Comparison of ENCODE assay signal across 26 mouse cellular contexts in genomic region chr5:73280567-73280850, GRCm38 (mm10). TPM values are rescaled to one million over a fixed set of nuclear protein-coding genes. Genes with fewer than 3 reads are reported as not detected.
A peak's percentile ranks its signal among the peaks of the same experiment; 100 is the strongest.
DNase-seq lines count a peak whose midpoint lies in the region; ATAC-seq and TF ChIP-seq lines count a peak whose summit lies in the region.
"Had no signal": no experiment of that assay in that cellular context is flagged by ENCODE, and none has a peak within 500 bp of the region (broad histone marks: within the 10 kb centered on the region; RNA-seq: fewer than 3 reads in every experiment).

No protein-coding gene starts in this region.

- no peak overlapping the region for H3K9ac ChIP-seq in heart, embryonic 14.5 days (ENCODE audit: low read length)
- H3K9ac ChIP-seq in heart, embryonic 15.5 days = no peak overlapping the region
- H3K9ac ChIP-seq: forebrain, postnatal 0 days; limb, embryonic 15.5 days; liver, embryonic 15.5 days; lung, embryonic 15.5 days; neural tube, embryonic 13.5 days had no signal

- no peak for TF ChIP-seq POLR2A in myocyte (IDR thresholded peaks at IDR 0.05; ENCODE audit: insufficient read length, low read depth)

- H3K4me3 ChIP-seq in heart, embryonic 14.5 days (ENCODE audit: control insufficient read depth in 1 of 2, insufficient read depth in 1 of 2, low read depth in 1 of 2, low read length in 2 of 2) = no peak overlapping the region
- H3K4me3 ChIP-seq in heart, embryonic 15.5 days = no peak overlapping the region
- no peak overlapping the region for H3K4me3 ChIP-seq in myocyte
- H3K4me3 ChIP-seq: embryonic facial prominence, embryonic 10.5 days; forebrain, embryonic 10.5 days; hindbrain, embryonic 10.5 days; limb, embryonic 15.5 days; liver, embryonic 15.5 days; lung, embryonic 15.5 days; megakaryocyte, embryonic 14.5 days; neural tube, embryonic 13.5 days had no signal

- H3K36me3 ChIP-seq in heart, embryonic 14.5 days (ENCODE audit: control insufficient read depth, insufficient read depth, low read length) = no peaks in the 10 kb centered on the region
- H3K36me3 ChIP-seq in heart, embryonic 15.5 days = no peaks in the 10 kb centered on the region
- H3K36me3 ChIP-seq in myocyte (ENCODE audit: control insufficient read depth, insufficient read depth) = no peaks in the 10 kb centered on the region
- H3K36me3 ChIP-seq: embryonic facial prominence, embryonic 10.5 days; forebrain, embryonic 10.5 days; hindbrain, embryonic 10.5 days; limb, embryonic 15.5 days; liver, embryonic 15.5 days; lung, embryonic 15.5 days; neural tube, embryonic 13.5 days had no signal

- H3K9me3 ChIP-seq in heart, embryonic 14.5 days (ENCODE audit: control insufficient read depth, low read length) = no peaks in the 10 kb centered on the region
- no peaks in the 10 kb centered on the region for H3K9me3 ChIP-seq in heart, embryonic 15.5 days (replicated peaks)
- H3K9me3 ChIP-seq: embryonic facial prominence, embryonic 10.5 days; forebrain, embryonic 10.5 days; hindbrain, embryonic 10.5 days; limb, embryonic 15.5 days; liver, embryonic 15.5 days; lung, embryonic 15.5 days; neural tube, embryonic 13.5 days had no signal

- no peaks in the 10 kb centered on the region for H3K27me3 ChIP-seq in heart, embryonic 14.5 days (ENCODE audit: control insufficient read depth, insufficient read depth, low read length)
- H3K27me3 ChIP-seq in heart, embryonic 15.5 days = no peaks in the 10 kb centered on the region
- H3K27me3 ChIP-seq in myocyte (ENCODE audit: control insufficient read depth, insufficient read depth, insufficient read length) = no peaks in the 10 kb centered on the region
- H3K27me3 ChIP-seq: limb, embryonic 15.5 days; liver, embryonic 15.5 days; lung, embryonic 15.5 days; neural tube, embryonic 13.5 days had no signal

- 60% methylated on average over 4 of the region's 4 CpGs for WGBS in heart, embryonic 14.5 days
- WGBS in heart, embryonic 15.5 days = 61% methylated on average over 4 of the region's 4 CpGs

- no peaks in the 10 kb centered on the region for H3K79me2 ChIP-seq in myocyte (ENCODE audit: control insufficient read depth, insufficient read depth)

- no peak overlapping the region for H3K4me2 ChIP-seq in heart, embryonic 14.5 days (ENCODE audit: low read length)
- no peak overlapping the region for H3K4me2 ChIP-seq in heart, embryonic 15.5 days
- peak overlapping the region; percentile 50 for H3K4me2 ChIP-seq in myocyte (ENCODE audit: low read depth)
- H3K4me2 ChIP-seq: limb, embryonic 15.5 days; liver, embryonic 15.5 days; lung, embryonic 15.5 days; neural tube, embryonic 13.5 days had no signal

- peaks cover 9 to 23% of the 10 kb centered on the region in 2 experiments for H3K4me1 ChIP-seq in heart, embryonic 14.5 days (ENCODE audit: control insufficient read depth in 2 of 2, insufficient read depth in 2 of 2, low read length in 2 of 2)
- H3K4me1 ChIP-seq in heart, embryonic 15.5 days (replicated peaks) = peaks cover 18% of the 10 kb centered on the region

- H3K27ac ChIP-seq in heart, embryonic 14.5 days (replicated peaks in 1 of 2; ENCODE audit: control insufficient read depth in 1 of 2, insufficient read depth in 1 of 2, low read depth in 2 of 2, low read length in 2 of 2) = peak overlapping the region; percentile 40 to 70; a peak in 3 of 4 replicates
- H3K27ac ChIP-seq in heart, embryonic 15.5 days = peak overlapping the region; percentile 69
- H3K27ac ChIP-seq: liver, embryonic 15.5 days; lung, embryonic 15.5 days; neural tube, embryonic 13.5 days had no signal

- DNase-seq in heart, adult 11 months = peak; percentile 64
- no peak for DNase-seq in heart, adult 9 months (ENCODE audit: low spot score in 2 of 2)
- DNase-seq in heart, postnatal 4 days = no peak
- no peak for DNase-seq in right cerebral cortex, postnatal 36 days (ENCODE audit: low spot score in 2 of 2)
- no peak for DNase-seq in thymus, adult 18-20 months
- DNase-seq: adrenal gland, postnatal 36 days; cerebellum, adult 9-10 months; forebrain, postnatal 0 days; gastrocnemius, postnatal 36 days; kidney, adult 11 months; left cerebral cortex, postnatal 4 days; lung, postnatal 36 days; retina, postnatal 1 day; right cerebral cortex, postnatal 25 days had no signal

- ATAC-seq in heart, embryonic 14.5 days (ENCODE audit: insufficient number of reproducible peaks, insufficient read depth, low FRiP score, low read depth) = no peak
- no peak for ATAC-seq in heart, embryonic 15.5 days (replicated peaks; ENCODE audit: insufficient number of reproducible peaks, insufficient read depth, low FRiP score, low read depth)
- ATAC-seq: forebrain, postnatal 0 days; hindbrain, embryonic 16.5 days had no signal

- H3ac ChIP-seq in myocyte (ENCODE audit: control insufficient read depth, insufficient read length) = no peak overlapping the region

TF ChIP-seq in myocyte, 11 proteins besides CTCF, POLR2A, EP300 and RAD21:
- no peak for TF ChIP-seq MYOD1 (IDR thresholded peaks at IDR 0.05; ENCODE audit: control insufficient read depth in 1 of 3, insufficient read length in 2 of 3, low read depth in 2 of 3)
- TF ChIP-seq REST (IDR thresholded peaks at IDR 0.05; ENCODE audit: insufficient read depth, insufficient read length) = no peak
- no peak for TF ChIP-seq TCF3 (IDR thresholded peaks at IDR 0.05; ENCODE audit: insufficient read length, low read depth)
- no peak for TF ChIP-seq USF1 (IDR thresholded peaks at IDR 0.05; ENCODE audit: low read depth)
- TF ChIP-seq E2F4 (IDR thresholded peaks at IDR 0.05; ENCODE audit: insufficient read depth) = no peak
- no peak for TF ChIP-seq CEBPB (IDR thresholded peaks at IDR 0.05; ENCODE audit: insufficient read depth, poor library complexity, severe bottlenecking)
- no peak for TF ChIP-seq POLR2AphosphoS2 (IDR thresholded peaks at IDR 0.05; ENCODE audit: insufficient read length, low read depth)

RNA-seq across cellular contexts. Expression of gene Ociad1, which starts 12.1 kb away (rescaled TPM):
- polyA plus RNA-seq in heart, embryonic 14.5 days (2014; fragmentation: Nextera tagmentation; extraction: Ambion mirVana) = 142 and 160 TPM in 2 replicates
- 100 to 1,000 TPM; 261 to 264 TPM for total RNA-seq in heart, postnatal 4 days (2021)
- polyA plus RNA-seq in heart, embryonic 15.5 days (2015; fragmentation: Nextera tagmentation; extraction: Ambion mirVana) = 237 and 244 TPM in 2 replicates
- 213 TPM for polyA plus RNA-seq in myocyte (2012; fragmentation: generic; extraction: Trizol)

RNA-seq across cellular contexts. Expression of gene Fryl, which starts 24.1 kb away (rescaled TPM):
- 30.5 and 35.0 TPM in 2 replicates for polyA plus RNA-seq in heart, embryonic 14.5 days (2014; fragmentation: Nextera tagmentation; extraction: Ambion mirVana)
- 10 to 100 TPM; 57.0 to 57.9 TPM for total RNA-seq in heart, postnatal 4 days (2021)
- 25.7 and 28.4 TPM in 2 replicates for polyA plus RNA-seq in heart, embryonic 15.5 days (2015; fragmentation: Nextera tagmentation; extraction: Ambion mirVana)
- polyA plus RNA-seq in myocyte (2012; fragmentation: generic; extraction: Trizol) = 15.3 TPM
